8 mouse cellular contexts compared by ENCODE assay signal in the genomic region with DNA sequence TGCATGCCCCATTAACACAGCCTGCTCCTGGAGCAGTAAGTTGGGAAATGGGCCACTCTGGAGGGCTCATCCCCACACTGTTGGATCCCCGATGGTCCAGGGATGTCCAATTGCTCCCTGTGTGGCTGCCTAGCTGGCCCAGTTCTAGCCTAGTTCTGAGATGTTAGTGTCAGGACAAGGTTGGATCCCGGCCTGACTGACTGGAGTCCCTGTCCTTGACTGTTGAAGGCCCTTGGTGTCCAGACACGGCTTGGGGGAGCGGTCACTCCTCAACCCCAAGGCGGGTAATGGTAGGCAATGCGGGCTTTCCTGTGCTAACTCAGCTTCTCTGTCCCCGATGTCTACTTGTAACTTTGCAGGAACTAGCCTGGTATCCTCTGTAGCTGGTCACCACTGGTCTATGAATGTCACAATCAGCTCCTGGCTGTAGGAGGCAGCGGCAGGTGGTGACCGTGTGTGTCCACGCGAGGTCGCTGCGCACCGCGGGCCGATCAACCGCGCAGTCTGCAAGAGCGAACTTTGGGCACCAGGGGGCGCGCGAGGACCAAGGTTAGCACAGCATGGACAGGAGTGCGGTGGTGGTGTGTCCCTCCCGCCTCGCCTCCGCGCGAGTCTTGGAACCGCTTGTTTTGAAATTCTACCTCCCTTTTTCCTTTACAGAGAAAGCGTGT. TPM values are rescaled to one million over a fixed set of nuclear protein-coding genes. Genes with fewer than 3 reads are reported as not detected.
DNase-seq lines count a peak whose midpoint lies in the region; ATAC-seq and TF ChIP-seq lines count a peak whose summit lies in the region.

No protein-coding gene starts in this region.

- WGBS in forebrain, embryonic 15.5 days, result 15% methylated on average over 30 of the region's 30 CpGs
- WGBS in liver, postnatal 0 days (ENCODE audit: insufficient replicate concordance), result 14% methylated on average over 30 of the region's 30 CpGs
- 14% methylated on average over 30 of the region's 30 CpGs for WGBS in neural tube, embryonic 14.5 days

- H3K9ac ChIP-seq in forebrain, embryonic 15.5 days (replicated peaks), result peak overlapping the region; percentile 14; the same call in 1 of the 2 replicates
- H3K9ac ChIP-seq in liver, postnatal 0 days (replicated peaks), result no peak overlapping the region
- H3K9ac ChIP-seq in neural tube, embryonic 14.5 days (replicated peaks; ENCODE audit: low read depth, low read length), result 0 out of 2 replicates have a peak overlapping the region, but pooled peaks have one; percentile 13

- H3K4me2 ChIP-seq in forebrain, embryonic 15.5 days (replicated peaks), result peak overlapping the region; percentile 47
- H3K4me2 ChIP-seq in liver, postnatal 0 days (ENCODE audit: low read depth, low read length), result peak overlapping the region; percentile 53
- H3K4me2 ChIP-seq in neural tube, embryonic 14.5 days (ENCODE audit: low read depth, low read length), result peak overlapping the region; percentile 42

- peak overlapping the region; percentile 21 for H3K4me3 ChIP-seq in forebrain, embryonic 15.5 days
- H3K4me3 ChIP-seq in liver, postnatal 0 days (ENCODE audit: low read depth, low read length), result no peak overlapping the region
- H3K4me3 ChIP-seq in neural tube, embryonic 14.5 days (ENCODE audit: low read depth, low read length), result no peak overlapping the region
- peak overlapping the region; percentile 46 for H3K4me3 ChIP-seq in testis, adult 2 months (ENCODE audit: control insufficient read depth, low read depth, low read length)

- ATAC-seq in forebrain, embryonic 15.5 days (replicated peaks), result peak; percentile 96
- peak; percentile 94 for ATAC-seq in liver, postnatal 0 days
- peak; percentile 93 for ATAC-seq in neural tube, embryonic 14.5 days (ENCODE audit: low read depth)

- 0 out of 2 replicates have a peak, but pooled peaks have one; percentile 27 for TF ChIP-seq POLR2A in testis, adult 2 months (IDR thresholded peaks at IDR 0.05; ENCODE audit: control insufficient read depth, low read depth, low read length)

- intact Hi-C loops in heart, postnatal 25 days (cut with DNase I), result loop anchor here (1.0 to 5.0 kb wide), 4 partner anchors 72 to 1349 kb away; no protein-coding TSS in a partner anchor

- peaks cover 4% of the 10 kb centered on the region for H3K4me1 ChIP-seq in forebrain, embryonic 15.5 days
- H3K4me1 ChIP-seq in liver, postnatal 0 days (ENCODE audit: insufficient read depth), result 0 out of 2 replicates have a peak, but pooled peaks cover 3% of the 10 kb centered on the region
- no peaks in the 10 kb centered on the region for H3K4me1 ChIP-seq in neural tube, embryonic 14.5 days (ENCODE audit: control insufficient read depth, insufficient read depth, low read length)
- peaks cover 9% of the 10 kb centered on the region for H3K4me1 ChIP-seq in testis, adult 2 months (ENCODE audit: control insufficient read depth, insufficient read depth, low read length)

- peak; percentile 100 for TF ChIP-seq CTCF in liver, postnatal 0 days (IDR thresholded peaks at IDR 0.05; ENCODE audit: low read depth)
- peak; percentile 100 for TF ChIP-seq CTCF in testis, adult 2 months (IDR thresholded peaks at IDR 0.05; ENCODE audit: control insufficient read depth, insufficient read depth, insufficient replicate concordance, low read depth, low read length)

- no peaks in the 10 kb centered on the region for H3K36me3 ChIP-seq in forebrain, embryonic 15.5 days
- H3K36me3 ChIP-seq in liver, postnatal 0 days (replicated peaks; ENCODE audit: insufficient read depth, low read length), result no peaks in the 10 kb centered on the region
- no peaks in the 10 kb centered on the region for H3K36me3 ChIP-seq in neural tube, embryonic 14.5 days (ENCODE audit: control insufficient read depth, insufficient read depth, low read length)
- H3K36me3 ChIP-seq in testis, adult 2 months (ENCODE audit: control insufficient read depth, insufficient read depth, low read length), result no peaks in the 10 kb centered on the region

- no peaks in the 10 kb centered on the region for H3K27me3 ChIP-seq in forebrain, embryonic 15.5 days
- H3K27me3 ChIP-seq in liver, postnatal 0 days (ENCODE audit: insufficient read depth, low read length), result 0 out of 2 replicates have a peak, but pooled peaks cover 5% of the 10 kb centered on the region
- H3K27me3 ChIP-seq in neural tube, embryonic 14.5 days (ENCODE audit: control insufficient read depth, insufficient read depth, low read length), result no peaks in the 10 kb centered on the region
- no peaks in the 10 kb centered on the region for H3K27me3 ChIP-seq in testis, adult 2 months (ENCODE audit: control insufficient read depth, insufficient read depth, low read length)

- H3K9me3 ChIP-seq in forebrain, embryonic 15.5 days, result no peaks in the 10 kb centered on the region
- H3K9me3 ChIP-seq in liver, postnatal 0 days (ENCODE audit: low read length), result no peaks in the 10 kb centered on the region
- H3K9me3 ChIP-seq in neural tube, embryonic 14.5 days (ENCODE audit: control insufficient read depth, low read length), result no peaks in the 10 kb centered on the region

- peak; percentile 86 for DNase-seq in ES-CJ7 (ENCODE audit: low read depth, low spot score)
- DNase-seq in cerebellum, adult 11 months, result peak; percentile 92
- DNase-seq in heart, postnatal 25 days (ENCODE audit: low spot score), result peak; percentile 74
- peak; percentile 95 for DNase-seq in layer of hippocampus, adult 11-12 months (ENCODE audit: low spot score)
- peak; percentile 97 for DNase-seq in liver, postnatal 0 days

- H3K27ac ChIP-seq in forebrain, embryonic 15.5 days (replicated peaks), result no peak overlapping the region
- no peak overlapping the region for H3K27ac ChIP-seq in liver, postnatal 0 days (ENCODE audit: low read depth)
- H3K27ac ChIP-seq in neural tube, embryonic 14.5 days (ENCODE audit: low read depth, low read length), result no peak overlapping the region
- H3K27ac ChIP-seq in testis, adult 2 months (ENCODE audit: control insufficient read depth, insufficient read depth, low read depth, low read length), result no peak overlapping the region

- no peak for TF ChIP-seq EP300 in liver, postnatal 0 days (IDR thresholded peaks at IDR 0.05; ENCODE audit: low read depth)

RNA-seq across cellular contexts. Expression of a gene that starts 40.7 kb away (rescaled TPM):
- polyA plus RNA-seq in forebrain, embryonic 15.5 days (2015; fragmentation: Nextera tagmentation; extraction: Ambion mirVana), result 259 and 261 TPM in 2 replicates
- total RNA-seq in heart, postnatal 25 days (2021), result 100 to 1,000 TPM; 133 to 136 TPM
- 70.3 and 70.6 TPM in 2 replicates for polyA plus RNA-seq in liver, postnatal 0 days (2015; fragmentation: Nextera tagmentation; extraction: Ambion mirVana)
- polyA plus RNA-seq in neural tube, embryonic 14.5 days (2014; fragmentation: Nextera tagmentation; extraction: Ambion mirVana), result 283 TPM in 2 replicates
- polyA plus RNA-seq in testis, adult 2 months (2012; rRNA removed), result 378 and 425 TPM in 2 replicates

Comparison
In these comparisons a context has a peak if more than half of its experiments do, and no peak if none do; other contexts are left out.
1. H3K4me3 ChIP-seq: peak in forebrain, embryonic 15.5 days (single experiment) and testis, adult 2 months (single experiment); none in liver, postnatal 0 days (single experiment) and neural tube, embryonic 14.5 days (single experiment).
2. Peak in every context shown above with its lines, with median percentiles within 50 percentile points of each other: DNase-seq, ATAC-seq and H3K4me2 ChIP-seq.